Mouse (Mus musculus) mesoderm, embryonic 11.5 days (tissue): Measurements from ENCODE around the gene Thop1.
"Not testable (repeated sequence)": the region's sequence is repeated elsewhere in the genome, so short reads cannot be mapped to it uniquely, and the experiment has no call there.

ENCODE experiments used
- DNase-seq: peaks from one replicate; pipeline ENCODE4 v3.0.0-alpha.2; 2012; ENCODE audit warnings: low read depth, low spot score

Thop1 gene

GRCm38 (mm10) chr10:81057406-81058130 is 12.3 kb upstream of the Thop1 start:
- no peak for DNase-seq

GRCm38 (mm10) chr10:81058896-81059295 is 10.9 kb upstream of the Thop1 start:
- DNase-seq = no peak

- peak; percentile 100 for DNase-seq
These were observed 10.0 kb upstream of the Thop1 start, which contains the start of gene Sgta for GRCm38 (mm10) chr10:81059603-81060543. Gene Sgta (minus strand): TSS chr10:81060181.

GRCm38 (mm10) chr10:81062710-81063109 is 7.1 kb upstream of the Thop1 start:
- no peak for DNase-seq

- not testable (repeated sequence) for DNase-seq
These were observed 5.3 kb upstream of the Thop1 start for GRCm38 (mm10) chr10:81064519-81064918.

- no peak for DNase-seq
These were observed 1.1 kb upstream of the Thop1 start for GRCm38 (mm10) chr10:81068706-81069105.

GRCm38 (mm10) chr10:81072290-81072689 is 2.5 kb downstream of the Thop1 start:
- no peak for DNase-seq

- DNase-seq = no peak
These were observed 3.6 kb downstream of the Thop1 start for GRCm38 (mm10) chr10:81073464-81073863.

- DNase-seq = no peak
These were observed 5.9 kb downstream of the Thop1 start for GRCm38 (mm10) chr10:81075734-81076133.

- DNase-seq = no peak
These were observed 6.5 kb downstream of the Thop1 start for GRCm38 (mm10) chr10:81076356-81076755.

- DNase-seq = no peak
These were observed 8.1 kb downstream of the Thop1 start for GRCm38 (mm10) chr10:81077916-81078315.

- no peak for DNase-seq
These were observed 10.3 kb downstream of the Thop1 start for GRCm38 (mm10) chr10:81080008-81080655.

- peak; percentile 76 for DNase-seq
These were observed 12.5 kb downstream of the Thop1 start for GRCm38 (mm10) chr10:81082168-81082960.

- no peak for DNase-seq
These were observed 17.2 kb downstream of the Thop1 start for GRCm38 (mm10) chr10:81087021-81087420.

- peak; percentile 74 for DNase-seq
These were observed 19.4 kb downstream of the Thop1 start for GRCm38 (mm10) chr10:81089216-81089615.

GRCm38 (mm10) chr10:81090621-81091020 is 20.8 kb downstream of the Thop1 start:
- DNase-seq = no peak

- no peak for DNase-seq
These were observed 22.8 kb downstream of the Thop1 start for GRCm38 (mm10) chr10:81092465-81093250.

- no peak for DNase-seq
These were observed 25.3 kb downstream of the Thop1 start for GRCm38 (mm10) chr10:81094931-81095678.

- DNase-seq = peak; percentile 98
These were observed 35.8 kb downstream of the Thop1 start, which contains the start of gene Map2k2 for GRCm38 (mm10) chr10:81105565-81106112. Gene Map2k2 (plus strand): TSS chr10:81105915.
